Mouse (Mus musculus): ENCODE measurements at regions not wholly inside any gene's neighbourhood (a gene's known extent, or its start where the extent isn't known, plus 50 kb on each side); places are given as distances from the start of the nearest gene placed in this dataset.

GRCm38 (mm10) chr4:70952671-70953070 lies 417.9 kb upstream of the Megf9 start:
- Histone ChIP-seq H3K9ac (ENCODE audit: low read depth, low read length) (no peak overlapping the region), H3K36me3 (ENCODE audit: control insufficient read depth, insufficient read depth, low read length) (no peaks in the 10 kb centered on the region), H3K4me3 (ENCODE audit: low read length) (no peak overlapping the region), H3K4me1 (ENCODE audit: control insufficient read depth, insufficient read depth, low read length) (no peaks in the 10 kb centered on the region), H3K4me2 (ENCODE audit: low read depth, low read length) (no peak overlapping the region), H3K9me3 (ENCODE audit: control insufficient read depth, low read length) (no peaks in the 10 kb centered on the region), H3K27ac (ENCODE audit: low read length) (no peak overlapping the region), H3K27me3 (replicated peaks; ENCODE audit: control insufficient read depth, insufficient read depth, low read length) (no peaks in the 10 kb centered on the region)
- ATAC-seq: no peak
- 71% methylated on average over 2 of the region's 2 CpGs for WGBS

GRCm38 (mm10) chr4:70940146-70940545 lies 405.4 kb upstream of the Megf9 start:
- no peaks in the 10 kb centered on the region for H3K9me3 ChIP-seq (ENCODE audit: control insufficient read depth, low read length)
- no peak overlapping the region for H3K4me2 ChIP-seq (ENCODE audit: low read depth, low read length)
- WGBS: 71% methylated on average over 2 of the region's 2 CpGs
- H3K4me3 ChIP-seq (ENCODE audit: low read length): no peak overlapping the region
- H3K4me1 ChIP-seq (ENCODE audit: control insufficient read depth, insufficient read depth, low read length): no peaks in the 10 kb centered on the region
- no peaks in the 10 kb centered on the region for H3K27me3 ChIP-seq (replicated peaks; ENCODE audit: control insufficient read depth, insufficient read depth, low read length)
- no peak overlapping the region for H3K9ac ChIP-seq (ENCODE audit: low read depth, low read length)
- no peak for ATAC-seq
- H3K36me3 ChIP-seq (ENCODE audit: control insufficient read depth, insufficient read depth, low read length): no peaks in the 10 kb centered on the region
- no peak overlapping the region for H3K27ac ChIP-seq (ENCODE audit: low read length)

- Histone ChIP-seq H3K4me2 (ENCODE audit: low read depth, low read length) (no peak overlapping the region), H3K27ac (ENCODE audit: low read length) (no peak overlapping the region), H3K36me3 (ENCODE audit: control insufficient read depth, insufficient read depth, low read length) (no peaks in the 10 kb centered on the region)
Observed at GRCm38 (mm10) chr4:70934140-70934539, 399.3 kb upstream of the Megf9 start.

GRCm38 (mm10) chr4:70921972-70922692 lies 387.3 kb upstream of the Megf9 start:
- H3K36me3 ChIP-seq (ENCODE audit: control insufficient read depth, insufficient read depth, low read length): no peaks in the 10 kb centered on the region
- H3K4me3 ChIP-seq (ENCODE audit: low read length): no peak overlapping the region
- no peaks in the 10 kb centered on the region for H3K9me3 ChIP-seq (ENCODE audit: control insufficient read depth, low read length)
- H3K27me3 ChIP-seq (replicated peaks; ENCODE audit: control insufficient read depth, insufficient read depth, low read length): no peaks in the 10 kb centered on the region
- H3K27ac ChIP-seq (ENCODE audit: low read length): no peak overlapping the region
- 62% methylated on average over 3 of the region's 3 CpGs for WGBS
- ATAC-seq: peak; percentile 53; the same call in 1 of the 2 replicates
- H3K4me2 ChIP-seq (ENCODE audit: low read depth, low read length): no peak overlapping the region
- H3K4me1 ChIP-seq (ENCODE audit: control insufficient read depth, insufficient read depth, low read length): no peaks in the 10 kb centered on the region
- H3K9ac ChIP-seq (ENCODE audit: low read depth, low read length): no peak overlapping the region

More at GRCm38 (mm10) chr4:70934140-70934539, 399.3 kb upstream of the Megf9 start:
- H3K4me3 ChIP-seq (ENCODE audit: low read length): no peak overlapping the region
- H3K9ac ChIP-seq (ENCODE audit: low read depth, low read length): no peak overlapping the region
- H3K27me3 ChIP-seq (replicated peaks; ENCODE audit: control insufficient read depth, insufficient read depth, low read length): no peaks in the 10 kb centered on the region
- no peaks in the 10 kb centered on the region for H3K9me3 ChIP-seq (ENCODE audit: control insufficient read depth, low read length)
- H3K4me1 ChIP-seq (ENCODE audit: control insufficient read depth, insufficient read depth, low read length): no peaks in the 10 kb centered on the region
- no peak for ATAC-seq

- Histone ChIP-seq H3K4me2 (ENCODE audit: low read depth, low read length) (no peak overlapping the region), H3K9me3 (ENCODE audit: control insufficient read depth, low read length) (no peaks in the 10 kb centered on the region), H3K4me3 (ENCODE audit: low read length) (no peak overlapping the region), H3K36me3 (ENCODE audit: control insufficient read depth, insufficient read depth, low read length) (no peaks in the 10 kb centered on the region), H3K27me3 (replicated peaks; ENCODE audit: control insufficient read depth, insufficient read depth, low read length) (no peaks in the 10 kb centered on the region), H3K9ac (ENCODE audit: low read depth, low read length) (no peak overlapping the region), H3K4me1 (ENCODE audit: control insufficient read depth, insufficient read depth, low read length) (no peaks in the 10 kb centered on the region), H3K27ac (ENCODE audit: low read length) (no peak overlapping the region)
- no peak for ATAC-seq
Observed at GRCm38 (mm10) chr4:70914566-70914965, 379.8 kb upstream of the Megf9 start.

- Histone ChIP-seq H3K27me3 (replicated peaks; ENCODE audit: control insufficient read depth, insufficient read depth, low read length) (no peaks in the 10 kb centered on the region), H3K9ac (ENCODE audit: low read depth, low read length) (no peak overlapping the region), H3K4me2 (ENCODE audit: low read depth, low read length) (no peak overlapping the region), H3K36me3 (ENCODE audit: control insufficient read depth, insufficient read depth, low read length) (no peaks in the 10 kb centered on the region), H3K27ac (ENCODE audit: low read length) (no peak overlapping the region), H3K4me3 (ENCODE audit: low read length) (no peak overlapping the region), H3K4me1 (ENCODE audit: control insufficient read depth, insufficient read depth, low read length) (no peaks in the 10 kb centered on the region), H3K9me3 (ENCODE audit: control insufficient read depth, low read length) (no peaks in the 10 kb centered on the region)
- peak; percentile 56 for ATAC-seq
- 44% methylated on average over 3 of the region's 3 CpGs for WGBS
Observed at GRCm38 (mm10) chr4:70906771-70907749, 372.3 kb upstream of the Megf9 start.
